Mouse (Mus musculus) stomach, postnatal 0 days (tissue): ENCODE results near the gene Shisa5. TPM values are rescaled to one million over a fixed set of nuclear protein-coding genes. Genes with fewer than 3 reads are reported as not detected.

Source experiments
- ATAC-seq: fragments of 200-750 bp; cut with Nextera tagmentation; 2 replicates; pipeline ENCODE4 v1.8.0; 2017; ENCODE audit not compliant: low FRiP score, low TSS enrichment
- DNase-seq: peaks from one replicate; pipeline ENCODE4 v3.0.0-alpha.2; 2016; ENCODE audit warnings: low spot score
- H3K27ac ChIP-seq: fragments of 300-500 bp; sonication (generic); replicated peaks from 2 replicates; pipeline ENCODE4 v1.5.1; 2014; ENCODE audit warnings: mild to moderate bottlenecking, control low read depth
- H3K27me3 ChIP-seq: fragments of 300-500 bp; sonication (generic); 2 replicates; pipeline ENCODE4 v1.6.1; 2014; ENCODE audit warnings: low read length; ENCODE audit not compliant: control insufficient read depth, insufficient read depth
- H3K36me3 ChIP-seq: fragments of 300-500 bp; sonication (generic); 2 replicates; pipeline ENCODE4 v1.6.1; 2014; ENCODE audit warnings: low read length, mixed read lengths; ENCODE audit not compliant: control insufficient read depth, insufficient read depth
- H3K4me1 ChIP-seq: fragments of 300-500 bp; sonication (generic); replicated peaks from 2 replicates; pipeline ENCODE4 v1.6.1; 2014; ENCODE audit warnings: antibody characterized with exemption; ENCODE audit not compliant: control insufficient read depth, insufficient read depth
- H3K4me2 ChIP-seq: fragments of 300-500 bp; sonication (generic); replicated peaks from 2 replicates; pipeline ENCODE4 v1.6.1; 2014; ENCODE audit warnings: low read depth, mild to moderate bottlenecking, control low read depth, moderate library complexity
- H3K4me3 ChIP-seq: fragments of 300-500 bp; sonication (generic); 2 replicates; pipeline ENCODE4 v1.5.1; 2014; ENCODE audit warnings: low read depth, low read length, control low read depth
- H3K9ac ChIP-seq: fragments of 300-500 bp; sonication (generic); 2 replicates; pipeline ENCODE4 v1.6.1; 2014; ENCODE audit warnings: mild to moderate bottlenecking, low read length, control low read depth, mixed read lengths
- H3K9me3 ChIP-seq: fragments of 300-500 bp; sonication (generic); 2 replicates; pipeline ENCODE4 v1.6.1; 2016; ENCODE audit warnings: low read length; ENCODE audit not compliant: control insufficient read depth
- CTCF ChIP-seq: IDR thresholded peaks from 2 replicates; pipeline ENCODE4 v1.5.1; 2016; ENCODE audit warnings: antibody characterized with exemption, low read depth, mild to moderate bottlenecking, moderate library complexity
- EP300 ChIP-seq: optimal IDR thresholded peaks from 2 replicates; pipeline ENCODE3; 2016; ENCODE audit warnings: antibody characterized with exemption
- WGBS: fragments of 180-500 bp; shearing (Covaris S2); extraction: QIAGEN DNeasy Blood & Tissue Kit; methylation state at CpG from one replicate; pipeline ENCODE4 v1.1.7; 2014; 5-methylcytosine and 5-hydroxymethylcytosine counted together
- polyA plus RNA-seq: library from polyadenylated mRNA; unstranded; fragments of >200 nt; fragmentation: Nextera tagmentation; extraction: Ambion mirVana; gene quantifications from 2 replicates; pipeline ENCODE4 v1.2.1, GENCODE M21; 2015

The Shisa5 gene
- polyA plus RNA-seq, 1 experiment from 2014 or later = 168 TPM

GRCm38 (mm10) chr9:109049996-109050673 lies 11.8 kb downstream of the Shisa5 start:
- 84% methylated on average over 9 of the region's 9 CpGs for WGBS

GRCm38 (mm10) chr9:109050674-109050997 lies 12.3 kb downstream of the Shisa5 start:
- 69% methylated on average over 3 of the region's 3 CpGs for WGBS
- ATAC-seq (no peak), DNase-seq (no peak)
- Histone ChIP-seq H3K4me3 (no peak overlapping the region), H3K9ac (no peak overlapping the region), H3K36me3 (peaks cover 4% of the 10 kb centered on the region; the same call in 1 of the 2 replicates), H3K4me2 (no peak overlapping the region), H3K4me1 (0 out of 2 replicates have a peak, but pooled peaks cover 2% of the 10 kb centered on the region), H3K27me3 (no peaks in the 10 kb centered on the region), H3K9me3 (no peaks in the 10 kb centered on the region), H3K27ac (no peak overlapping the region)
- TF ChIP-seq CTCF (no peak), EP300 (no peak)

More at GRCm38 (mm10) chr9:109049996-109050673, 11.8 kb downstream of the Shisa5 start:
- H3K9me3 ChIP-seq = no peaks in the 10 kb centered on the region
- no peak overlapping the region for H3K4me3 ChIP-seq
- peaks cover 4% of the 10 kb centered on the region; the same call in 1 of the 2 replicates for H3K36me3 ChIP-seq
- no peak overlapping the region for H3K9ac ChIP-seq
- H3K27me3 ChIP-seq = no peaks in the 10 kb centered on the region
- H3K27ac ChIP-seq = no peak overlapping the region
- no peak overlapping the region for H3K4me2 ChIP-seq
- ATAC-seq = no peak
- no peak for DNase-seq
- TF ChIP-seq EP300 (no peak), CTCF (no peak)
- 0 out of 2 replicates have a peak, but pooled peaks cover 2% of the 10 kb centered on the region for H3K4me1 ChIP-seq

GRCm38 (mm10) chr9:109051011-109051501 lies 12.7 kb downstream of the Shisa5 start:
- ATAC-seq (no peak), DNase-seq (no peak)
- Histone ChIP-seq H3K4me3 (no peak overlapping the region), H3K36me3 (peaks cover 4% of the 10 kb centered on the region; the same call in 1 of the 2 replicates), H3K4me2 (no peak overlapping the region), H3K9me3 (no peaks in the 10 kb centered on the region), H3K27ac (no peak overlapping the region), H3K9ac (no peak overlapping the region), H3K4me1 (0 out of 2 replicates have a peak, but pooled peaks cover 2% of the 10 kb centered on the region), H3K27me3 (no peaks in the 10 kb centered on the region)
- WGBS = 88% methylated on average over 13 of the region's 13 CpGs
- TF ChIP-seq EP300 (no peak), CTCF (no peak)

DNA sequence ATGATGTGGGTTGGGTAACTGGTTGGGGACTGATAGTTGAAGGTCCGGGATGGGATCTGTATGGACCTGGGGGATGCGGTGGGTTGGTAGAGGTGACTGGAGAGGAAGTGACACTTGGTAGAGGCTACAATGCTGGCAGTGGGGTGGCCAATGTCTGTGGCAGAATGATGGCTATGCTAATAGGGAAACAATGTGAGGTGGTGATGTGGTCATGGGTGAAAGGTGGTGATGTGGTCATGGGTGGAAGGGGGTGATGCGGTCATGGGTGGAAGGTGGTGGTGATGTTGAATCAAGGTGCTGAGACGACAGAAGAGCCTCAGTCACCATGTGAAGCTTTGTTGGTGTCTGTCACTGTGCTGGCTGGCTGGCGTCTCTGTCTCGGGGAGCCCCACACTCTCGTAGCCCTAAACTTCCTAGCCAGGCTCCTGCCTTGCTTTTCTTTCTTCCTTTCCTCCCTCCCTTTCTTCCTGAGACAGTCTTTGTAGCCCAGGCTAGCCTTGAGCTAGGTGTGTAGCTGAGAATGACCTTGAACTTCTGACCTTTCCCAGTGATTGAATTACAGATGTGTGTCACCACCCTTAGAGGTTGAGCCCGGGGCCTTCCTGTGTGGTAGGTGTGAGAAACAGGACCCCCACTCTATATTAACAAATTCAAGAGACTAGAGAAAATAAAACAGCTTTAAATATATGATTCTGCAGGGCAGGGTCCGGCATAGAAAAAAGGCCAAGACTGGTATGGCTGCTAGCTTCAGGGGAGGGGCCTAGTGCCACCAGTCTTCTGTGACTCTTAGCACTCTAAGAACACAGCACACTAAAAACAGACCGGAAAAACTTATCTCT lies 13.5 kb downstream of the Shisa5 start:
- DNase-seq = no peak
- Histone ChIP-seq H3K27me3 (no peaks in the 10 kb centered on the region), H3K9me3 (no peaks in the 10 kb centered on the region), H3K4me1 (0 out of 2 replicates have a peak, but pooled peaks cover 2% of the 10 kb centered on the region), H3K4me2 (no peak overlapping the region), H3K9ac (no peak overlapping the region), H3K4me3 (no peak overlapping the region), H3K27ac (no peak overlapping the region), H3K36me3 (peaks cover 12% of the 10 kb centered on the region)
- TF ChIP-seq CTCF (no peak), EP300 (no peak)
- 90% methylated on average over 10 of the region's 10 CpGs for WGBS
- ATAC-seq = no peak

DNA sequence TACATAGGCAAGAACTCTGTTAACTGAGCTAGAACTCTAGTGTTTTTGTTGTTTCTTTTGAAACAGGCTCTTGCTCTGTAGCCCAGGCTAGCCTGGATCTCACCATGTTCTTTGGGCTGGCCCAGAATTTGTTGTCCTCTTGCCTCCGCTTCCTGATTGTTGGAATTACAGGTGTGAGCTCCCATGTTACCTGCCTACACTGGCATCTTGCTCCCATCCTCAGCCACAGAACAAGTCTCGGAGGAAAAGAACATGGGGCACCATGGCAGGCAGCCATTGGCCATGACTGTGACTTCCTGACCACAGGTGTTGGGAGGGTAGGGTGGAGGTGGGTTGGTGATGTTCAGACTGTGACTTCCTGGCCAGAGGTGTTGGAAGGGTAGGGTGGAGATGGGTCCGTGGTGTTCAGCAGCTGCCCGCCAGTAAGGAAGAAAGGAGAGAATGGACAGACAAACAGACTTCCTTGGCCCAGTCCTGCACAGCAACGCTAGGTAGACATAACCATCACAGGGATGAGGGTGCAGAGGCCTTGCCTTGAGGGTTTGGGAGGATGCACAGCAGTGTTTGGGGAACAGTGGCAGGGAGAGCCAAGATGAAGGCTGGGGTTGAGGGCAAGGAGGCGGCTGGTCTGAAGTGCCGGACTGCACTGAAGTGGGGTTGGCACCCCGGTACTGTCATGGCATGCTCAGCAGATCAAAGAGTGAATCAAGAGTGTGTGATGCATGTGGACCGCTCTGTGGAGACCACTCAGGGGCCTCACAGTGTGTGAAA lies 14.3 kb downstream of the Shisa5 start:
- no peak for DNase-seq
- Histone ChIP-seq H3K9me3 (no peaks in the 10 kb centered on the region), H3K36me3 (peaks cover 18% of the 10 kb centered on the region), H3K4me2 (no peak overlapping the region), H3K27ac (no peak overlapping the region), H3K9ac (no peak overlapping the region), H3K4me3 (no peak overlapping the region), H3K27me3 (no peaks in the 10 kb centered on the region), H3K4me1 (0 out of 2 replicates have a peak, but pooled peaks cover 2% of the 10 kb centered on the region)
- no peak for TF ChIP-seq CTCF
- TF ChIP-seq EP300 = no peak
- no peak for ATAC-seq
- 90% methylated on average over 9 of the region's 9 CpGs for WGBS
